Mouse (Mus musculus) layer of hippocampus, postnatal 10 days (tissue): ENCODE data around the gene Plbd2. TPM values are rescaled to one million over a fixed set of nuclear protein-coding genes. Genes with fewer than 3 reads are reported as not detected.
A peak's percentile ranks its signal among the peaks of the same experiment; 100 is the strongest.

Experiments used
- DNase-seq, 2 experiments: peaks; one replicate each; pipeline ENCODE4 v3.0.0; 2021; ENCODE audit warnings: low spot score in 2 of 2
- long read RNA-seq: library from polyadenylated mRNA; stranded (forward); transcript quantifications from one replicate; pipeline ENCODE4 v2.0.0, GENCODE M21; 2023
- total RNA-seq, 2 experiments: library from RNA; stranded (reverse); gene quantifications; 2 replicates each; pipeline ENCODE4 v1.2.3; 2021

The Plbd2 gene
- 10 to 100 TPM; 63.2 to 66.8 TPM for total RNA-seq
- long read RNA-seq, full-length matches to known transcripts, result 17 of 31 reads
- long read RNA-seq, partial matches to known transcripts, result 0 of 31 reads
- long read RNA-seq, other reads (novel, unspliced or antisense), result 14 of 31 reads

DNA sequence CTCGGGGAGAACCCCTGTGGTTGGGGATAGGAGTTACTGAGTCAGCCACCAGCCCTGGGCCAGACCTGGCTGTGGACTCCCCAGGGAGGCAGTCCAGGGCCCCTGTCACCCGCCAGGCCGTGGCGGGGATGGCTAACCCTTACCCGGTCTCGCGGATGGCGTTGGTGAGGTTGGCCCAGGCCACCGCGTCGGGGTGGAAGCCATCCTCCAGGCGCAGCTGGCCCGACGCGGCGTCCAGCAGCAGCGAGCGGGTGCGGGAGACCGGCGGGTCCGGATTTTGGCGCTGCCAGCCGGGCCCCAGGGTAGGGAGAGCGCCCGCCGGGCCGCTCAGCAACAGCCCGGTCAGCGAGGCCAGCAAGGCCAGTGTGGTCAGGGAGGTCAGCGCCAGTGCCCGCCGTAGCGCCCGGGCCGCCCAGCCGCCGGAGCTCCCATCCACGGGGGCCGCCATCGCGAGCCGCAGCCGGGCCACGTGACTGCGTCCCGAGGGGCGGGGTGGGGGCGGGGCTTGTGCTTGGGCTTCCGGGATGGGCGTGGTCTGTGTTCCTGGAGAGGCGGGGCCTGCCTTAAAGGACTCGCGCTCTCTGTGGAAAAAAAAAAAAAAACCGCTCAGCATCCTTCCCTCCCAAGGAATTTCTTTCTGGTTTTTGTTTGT, at the start of gene Plbd2:
TSS of gene Plbd2 (minus strand) at position 482 of the 652 bp plus-strand sequence.
- peak; percentile 81 to 87 for DNase-seq

DNA sequence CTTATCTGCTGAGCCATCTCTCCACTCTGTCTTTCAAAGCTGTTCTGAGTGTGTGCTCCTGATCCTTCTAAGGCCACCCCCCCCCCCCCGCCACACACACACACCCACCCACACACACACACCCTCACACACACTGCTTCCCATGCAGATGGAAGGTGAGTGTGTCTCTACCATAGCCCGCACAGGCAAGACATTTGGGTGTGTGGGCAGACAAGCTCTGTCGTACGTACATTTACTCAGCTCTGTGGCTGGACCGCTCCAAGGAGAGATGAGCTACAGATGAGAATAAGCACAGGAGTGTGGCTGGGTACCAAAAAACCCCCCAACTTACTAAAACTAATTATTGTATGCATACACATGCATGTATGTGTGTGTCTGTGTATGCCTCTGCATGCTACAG, 47.2 kb upstream of the Plbd2 start:
- no peak for DNase-seq

DNA sequence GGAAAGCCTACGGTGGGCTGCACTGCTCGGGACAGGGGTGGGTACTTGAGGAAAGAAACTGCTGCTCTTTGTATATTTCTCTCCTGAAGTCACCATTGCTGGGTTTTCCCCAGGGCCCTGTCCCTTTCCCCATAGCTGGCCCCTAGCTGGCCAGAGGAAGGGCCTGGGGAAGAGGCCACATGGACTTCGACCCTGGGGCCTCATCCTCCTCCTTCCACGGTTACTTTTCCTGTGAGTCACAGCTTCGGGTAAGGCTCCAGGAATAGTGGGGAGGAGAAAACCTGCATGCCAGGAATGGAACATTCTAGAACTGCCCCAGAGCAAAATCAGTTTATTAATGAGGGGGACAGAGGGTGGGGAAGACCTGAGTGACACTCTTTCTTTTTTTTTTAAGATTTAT, 46.7 kb upstream of the Plbd2 start:
- DNase-seq, result no peak

DNA sequence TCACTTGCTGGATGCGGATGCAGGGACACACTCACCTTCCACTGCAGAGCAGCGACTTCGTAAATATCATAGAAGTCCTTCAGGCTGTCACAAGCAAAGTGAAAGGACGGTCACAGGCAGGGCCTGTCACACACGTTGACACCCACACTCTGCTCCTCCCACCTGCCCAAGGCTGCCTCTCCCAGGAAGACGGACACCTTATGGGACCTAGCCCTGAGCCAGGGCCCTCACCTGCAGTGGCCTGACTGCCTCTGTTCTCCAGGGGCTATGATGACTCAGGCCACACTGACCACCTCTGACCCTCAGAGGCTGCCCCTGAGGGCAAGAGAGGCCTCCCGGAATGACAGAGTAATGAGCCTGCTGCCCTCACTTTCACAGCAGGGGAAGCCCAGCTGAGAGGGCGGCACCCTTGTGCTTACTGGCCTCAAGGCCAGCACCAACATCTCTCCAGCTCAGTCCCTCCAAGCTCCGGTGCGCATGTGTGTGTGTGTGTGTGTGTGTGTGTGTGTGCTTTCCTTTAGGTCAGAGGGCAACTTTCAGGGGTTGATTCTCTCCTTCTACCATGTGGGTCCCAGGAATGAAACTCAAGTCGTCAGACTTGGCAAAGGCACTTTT, 44.9 kb upstream of the Plbd2 start:
- no peak for DNase-seq

DNA sequence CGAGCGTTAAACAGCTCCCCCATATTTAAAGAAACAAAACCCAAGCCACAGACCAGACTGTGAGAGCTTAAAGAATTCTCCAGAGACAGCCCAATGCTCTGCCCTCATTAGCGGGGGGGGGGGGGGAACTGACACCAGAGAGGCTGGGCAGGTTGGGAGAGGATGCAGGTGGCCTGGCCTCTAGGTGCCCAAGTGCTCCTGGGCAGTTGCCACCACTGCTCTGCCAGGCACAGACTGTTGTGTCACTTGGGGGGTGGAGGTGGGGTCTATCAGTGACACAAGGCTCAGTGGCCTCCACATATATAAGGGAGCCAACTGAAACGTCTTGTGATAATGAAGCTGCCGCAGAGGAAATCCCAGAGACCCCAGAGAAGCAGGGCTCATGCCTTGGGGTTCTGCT, 33.2 kb upstream of the Plbd2 start:
- DNase-seq, result no peak

DNA sequence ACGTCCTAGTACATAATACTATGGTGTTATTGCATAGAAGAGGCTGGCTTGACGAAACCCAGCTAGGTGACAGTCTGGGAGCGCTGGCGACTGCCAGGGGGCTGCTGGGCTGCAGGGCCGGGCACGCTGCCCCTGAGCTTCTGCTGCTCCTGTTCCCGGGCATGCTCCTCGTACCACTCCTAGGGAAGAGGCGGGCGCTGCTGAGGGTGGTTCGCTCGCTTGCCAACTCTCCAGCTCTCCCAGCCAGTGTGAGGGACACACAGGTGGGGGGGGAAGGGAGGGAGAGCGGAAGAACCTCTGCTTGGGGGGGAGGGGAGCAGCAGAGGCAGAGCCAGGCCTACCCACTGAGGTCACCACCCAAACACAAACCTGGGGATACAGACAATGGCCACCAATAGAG, 32.6 kb upstream of the Plbd2 start:
- DNase-seq, result peak; percentile 42 to 56

DNA sequence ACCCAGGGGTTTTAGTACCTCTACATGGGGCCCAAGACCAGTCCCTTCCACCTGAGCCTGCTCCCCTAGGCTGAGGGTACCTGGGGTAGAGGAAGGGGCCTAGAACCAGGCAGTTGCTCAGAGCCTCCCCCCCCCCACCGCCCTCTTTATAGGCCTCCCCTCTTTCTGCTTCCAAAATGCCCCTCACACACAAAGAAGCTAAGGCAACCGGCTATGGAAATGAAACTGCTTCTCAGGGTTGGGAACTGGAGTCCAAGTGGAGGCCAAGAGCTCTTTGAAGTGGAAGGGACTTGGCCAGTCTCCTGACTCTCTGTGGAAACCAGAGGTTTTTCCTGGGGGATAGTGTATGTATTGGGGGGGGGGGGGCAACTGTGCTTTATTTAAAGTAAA, 31.3 kb upstream of the Plbd2 start:
- DNase-seq, result no peak

DNA sequence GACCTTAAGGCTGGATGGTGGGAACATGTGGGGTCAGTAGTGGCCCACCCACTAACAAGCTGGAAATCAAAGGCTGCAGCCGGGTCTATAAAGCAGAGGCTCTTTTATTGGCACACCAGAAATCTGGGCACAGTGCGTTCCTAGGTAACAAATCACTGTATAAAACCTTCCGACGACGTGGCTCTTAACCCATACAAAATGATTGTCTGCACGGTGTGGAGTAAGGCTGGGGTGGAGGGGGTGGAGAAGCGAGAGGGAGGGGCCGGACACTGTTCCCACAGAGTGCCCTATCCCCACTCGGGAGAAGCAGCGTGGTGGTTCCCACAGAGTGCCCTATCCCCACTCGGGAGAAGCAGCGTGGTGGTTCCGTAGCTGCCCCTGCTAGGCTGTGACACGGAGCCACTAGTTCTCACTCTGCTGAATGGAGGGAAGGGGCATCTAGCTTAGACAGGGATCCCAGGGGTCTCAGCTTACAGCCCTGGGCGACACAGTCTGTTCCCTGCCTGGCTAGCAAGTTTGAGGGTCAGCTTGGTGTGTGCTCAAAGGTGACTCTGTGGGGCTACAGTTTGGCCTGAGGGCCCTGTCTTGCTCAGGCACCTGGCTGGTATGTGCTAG, 30.8 kb upstream of the Plbd2 start:
- no peak for DNase-seq

DNA sequence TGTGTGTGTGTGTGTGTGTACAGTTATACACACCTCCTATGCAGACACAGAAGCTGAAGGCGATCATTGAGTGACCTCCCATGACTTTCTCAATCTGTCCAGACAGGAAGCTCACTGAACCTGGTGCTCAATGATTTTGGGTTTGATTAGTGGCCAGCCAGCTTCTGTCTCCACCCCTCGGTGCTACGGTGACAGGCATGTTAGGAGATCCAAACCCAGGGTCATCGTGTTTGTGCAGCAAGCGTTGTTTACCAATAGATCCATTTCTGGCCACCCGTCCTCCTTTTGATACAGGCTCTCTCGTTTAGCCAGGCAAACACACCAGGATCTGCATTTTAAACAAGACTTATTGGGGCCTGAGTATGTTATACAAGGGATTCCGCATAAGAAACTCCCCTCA, 28.2 kb upstream of the Plbd2 start:
- no peak for DNase-seq

DNA sequence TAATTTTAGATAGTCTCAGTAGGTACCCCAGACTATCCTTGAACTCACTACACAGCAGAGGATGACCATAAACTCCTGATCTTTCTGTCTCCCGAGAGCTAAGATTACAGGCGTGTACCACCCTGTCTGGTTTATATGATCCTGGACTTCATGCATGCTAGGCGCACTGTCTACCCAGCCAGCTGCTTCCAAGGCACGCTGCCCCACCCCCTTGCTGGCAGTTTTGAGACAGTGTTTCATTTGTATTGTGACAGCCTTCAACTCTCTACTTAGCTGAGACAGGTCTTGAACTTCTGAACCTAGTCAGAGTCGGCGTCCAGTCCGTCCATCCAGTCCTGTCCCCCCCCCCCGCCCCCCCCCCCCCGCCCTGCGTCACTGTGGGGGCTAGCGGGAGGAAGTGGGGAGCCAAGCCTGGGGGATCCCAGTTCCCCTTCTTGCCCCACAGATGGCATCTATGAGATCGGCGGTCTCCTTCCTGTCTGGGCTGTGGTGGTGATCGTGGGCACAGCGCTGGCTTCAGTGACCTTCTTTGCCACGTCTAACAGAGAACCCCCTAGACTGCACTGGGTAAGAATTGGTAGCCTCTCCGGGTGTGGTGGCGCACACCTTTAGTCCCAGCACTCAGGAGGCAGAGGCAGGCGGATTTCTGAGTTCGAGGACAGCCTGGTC, 24.0 kb upstream of the Plbd2 start:
- no peak for DNase-seq

DNA sequence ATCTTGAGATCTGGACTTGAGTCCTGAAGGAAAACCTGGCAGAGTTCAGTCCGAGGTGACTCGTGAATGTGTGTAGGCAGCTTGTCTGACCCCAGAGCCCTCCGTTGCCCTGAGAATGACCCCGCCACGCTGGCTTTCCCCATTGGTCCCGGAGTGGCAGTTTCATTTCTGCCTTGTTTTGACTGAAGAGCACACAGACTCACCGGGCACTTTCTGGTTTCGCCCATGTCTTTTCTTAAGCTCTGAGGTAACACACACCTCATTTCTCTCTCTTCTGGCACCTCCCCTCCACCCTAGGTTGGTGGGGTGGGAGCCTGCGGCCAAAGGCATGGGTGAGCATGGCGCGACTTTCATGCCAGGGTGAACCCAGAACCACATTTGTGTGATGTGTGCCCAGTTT, 22.9 kb upstream of the Plbd2 start:
- no peak for DNase-seq

DNA sequence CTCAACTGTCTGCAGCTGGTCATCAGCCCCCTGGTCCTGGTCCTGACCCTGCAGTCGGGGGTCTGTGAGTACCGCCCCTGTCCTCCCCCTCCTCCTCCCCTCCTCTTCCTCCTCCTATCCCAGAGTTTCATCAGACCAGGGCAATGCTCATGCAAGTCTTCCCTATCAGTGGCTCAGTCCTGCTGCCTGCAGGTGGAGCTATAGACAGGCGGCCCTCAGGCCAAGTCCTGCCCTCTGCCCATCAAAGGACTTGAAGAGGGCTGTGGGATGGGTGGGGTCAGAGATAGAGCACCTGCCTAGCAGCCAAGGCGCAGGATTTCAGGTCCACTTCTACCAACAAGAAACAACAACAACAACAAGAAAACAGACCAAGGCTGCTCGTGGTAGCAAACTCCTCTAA, 22.3 kb upstream of the Plbd2 start:
- DNase-seq, result no peak

DNA sequence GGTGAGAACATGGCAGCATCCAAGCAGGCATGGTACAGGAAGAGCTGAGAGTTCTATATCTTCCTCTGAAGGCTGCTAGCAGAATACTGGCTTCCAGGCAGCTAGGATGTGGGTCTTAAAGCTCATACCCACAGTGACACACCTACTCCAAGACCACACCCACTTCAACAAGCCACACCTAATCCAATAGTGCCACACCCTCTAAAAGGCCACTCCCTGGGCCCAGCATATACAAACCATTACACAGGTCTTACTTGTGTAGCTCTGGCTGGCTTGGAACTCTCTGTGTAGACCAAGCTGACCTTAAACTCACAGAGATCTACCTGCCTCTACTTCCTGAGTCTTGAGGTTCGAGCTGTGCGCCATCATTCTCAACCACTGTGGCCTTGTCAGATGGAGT, 21.3 kb upstream of the Plbd2 start:
- DNase-seq, result no peak

DNA sequence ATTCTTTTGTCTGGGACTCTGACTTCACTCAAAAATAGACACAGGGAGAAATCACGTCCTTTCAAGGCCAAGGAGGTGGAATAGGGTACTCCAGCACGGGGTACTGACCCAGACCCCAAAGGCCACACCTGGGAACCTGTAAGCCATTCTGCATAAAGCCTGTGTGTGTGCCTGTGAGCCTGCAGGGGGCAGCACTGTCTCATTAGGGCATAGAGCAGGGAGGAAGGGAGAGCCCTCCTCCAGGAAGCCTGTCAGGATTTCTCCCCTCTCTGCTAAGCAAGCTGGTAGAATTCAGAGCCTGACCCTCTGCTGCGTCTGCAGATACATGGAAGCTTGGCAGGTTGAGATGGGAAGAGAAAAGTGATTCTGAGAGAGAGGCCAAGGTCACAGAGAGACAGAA, 19.2 kb upstream of the Plbd2 start:
- peak in 1 of 2 experiments; percentile 40 for DNase-seq

DNA sequence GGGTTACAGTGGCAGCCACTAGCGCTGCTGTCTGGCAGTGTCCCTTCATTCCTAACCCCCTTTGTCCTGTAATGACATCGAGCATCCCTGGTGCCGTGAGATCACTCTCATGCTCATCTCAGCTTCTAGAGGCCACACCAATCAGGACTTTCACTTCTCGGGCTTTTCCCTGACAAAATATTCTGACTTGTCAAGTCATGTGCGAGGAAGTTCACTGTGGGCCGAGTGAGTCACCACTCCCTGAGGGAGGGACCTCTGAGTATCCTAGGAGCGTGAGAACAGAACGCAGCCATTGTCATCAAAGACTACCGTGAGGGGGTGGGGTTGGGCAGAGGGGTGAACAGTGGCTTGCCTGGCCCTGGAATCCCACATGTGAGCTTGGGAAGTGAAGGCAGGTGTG, 14.1 kb upstream of the Plbd2 start:
- DNase-seq, result no peak

DNA sequence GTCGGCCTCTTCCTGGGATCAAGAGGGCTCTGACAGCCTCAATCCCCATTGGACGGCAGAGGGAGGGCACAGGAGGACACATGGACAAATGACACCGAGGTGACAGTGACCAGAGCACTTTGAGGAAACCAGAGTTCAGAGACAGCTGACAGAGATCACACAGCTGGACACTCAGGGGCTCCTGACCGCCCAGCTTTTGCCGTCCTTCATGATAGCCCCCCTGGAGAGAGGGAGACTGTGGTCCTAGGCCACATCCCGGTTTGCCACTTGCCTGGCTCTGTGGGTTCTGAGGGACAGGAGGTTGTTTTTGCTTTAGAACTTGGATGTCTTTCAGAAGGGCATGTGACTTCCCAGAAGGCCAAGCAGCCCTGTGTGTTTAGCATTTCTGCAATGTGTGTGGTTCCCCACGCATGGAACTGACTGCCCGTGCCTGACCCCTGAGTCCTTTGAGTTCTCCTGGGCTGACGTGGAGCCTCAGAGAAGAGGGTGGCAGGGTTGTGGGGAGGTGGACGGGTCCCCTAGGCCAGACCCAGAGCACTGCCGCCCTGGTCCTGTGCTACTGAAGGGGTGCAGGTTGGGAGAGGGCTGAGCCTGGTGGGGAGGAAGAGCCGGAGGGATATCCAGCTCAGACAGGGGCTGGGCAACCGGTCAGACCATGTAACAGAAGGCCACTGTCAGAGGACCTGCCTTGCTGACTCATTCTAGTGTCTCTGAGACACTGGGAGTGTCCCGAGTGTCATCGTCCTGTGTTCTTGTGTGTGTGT, 13.0 kb upstream of the Plbd2 start:
- no peak for DNase-seq

DNA sequence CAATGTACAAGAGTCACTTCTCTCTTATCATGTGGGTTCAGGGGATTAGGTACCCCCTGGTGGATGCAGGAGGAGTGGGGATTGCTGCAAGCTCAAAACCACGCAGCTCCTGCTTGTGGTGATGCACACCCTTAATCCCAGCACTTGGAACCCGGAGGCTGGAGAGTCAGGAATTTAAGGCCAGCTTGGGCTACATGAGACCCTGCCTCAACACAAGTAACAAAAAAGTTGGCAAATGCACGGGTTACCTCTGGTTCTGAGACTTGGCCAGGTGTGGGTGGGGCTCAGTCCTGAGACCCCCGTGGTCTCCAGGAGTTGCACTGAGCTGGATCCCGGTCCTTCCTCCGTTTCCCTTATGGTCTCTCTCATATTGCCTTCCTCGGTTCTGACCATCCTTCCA, 12.0 kb upstream of the Plbd2 start:
- DNase-seq, result no peak

DNA sequence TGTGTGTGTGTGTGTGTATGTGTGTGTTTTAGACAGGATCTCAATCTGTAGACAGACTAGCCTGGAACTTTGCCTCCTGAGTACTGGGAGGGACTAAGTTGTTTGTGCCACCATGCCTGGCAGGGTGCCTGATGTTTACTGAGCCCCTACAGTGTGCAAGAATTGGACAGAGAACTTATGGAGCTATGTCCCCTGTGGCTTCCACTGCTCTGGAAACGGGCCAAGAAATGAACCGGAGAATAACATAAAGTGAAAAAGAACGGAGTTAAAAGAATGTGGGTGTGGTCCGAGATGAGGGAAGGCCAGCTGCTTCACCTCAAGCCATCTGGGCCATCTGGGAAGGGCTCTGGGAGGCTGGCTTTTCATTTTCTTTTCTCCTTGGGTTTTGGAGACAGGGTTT, 11.3 kb upstream of the Plbd2 start:
- no peak for DNase-seq

DNA sequence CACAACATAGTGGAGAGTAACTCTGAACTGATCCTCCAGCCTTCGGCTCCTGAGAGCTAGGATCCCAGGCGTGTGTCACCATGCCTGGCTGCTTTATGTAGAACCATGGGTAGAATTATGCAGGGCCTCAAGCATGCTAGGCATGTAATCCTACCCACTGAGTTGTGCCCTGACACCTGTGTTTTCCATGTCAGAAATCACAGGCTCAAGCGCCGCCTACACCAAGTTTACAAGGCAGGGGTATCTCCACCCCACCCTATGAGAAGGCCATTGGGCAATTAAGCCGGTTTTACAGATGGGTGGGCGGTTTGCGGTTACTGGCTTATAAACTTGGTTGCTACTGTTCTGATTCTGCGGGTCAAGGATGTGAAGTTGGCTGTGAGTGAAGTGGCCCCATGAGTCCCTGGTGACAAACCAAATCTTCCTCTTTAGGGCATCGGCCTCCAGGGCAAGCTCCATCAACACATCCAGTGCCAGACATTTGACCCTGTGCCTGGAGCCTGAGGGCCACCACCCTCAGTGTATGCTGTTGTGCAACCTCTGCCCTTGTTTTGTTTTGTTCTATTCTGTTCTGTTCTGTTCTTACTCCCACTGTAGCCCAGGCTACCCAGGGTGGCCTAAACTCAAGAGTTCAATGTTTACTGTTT, 10.7 kb upstream of the Plbd2 start:
- no peak for DNase-seq

DNA sequence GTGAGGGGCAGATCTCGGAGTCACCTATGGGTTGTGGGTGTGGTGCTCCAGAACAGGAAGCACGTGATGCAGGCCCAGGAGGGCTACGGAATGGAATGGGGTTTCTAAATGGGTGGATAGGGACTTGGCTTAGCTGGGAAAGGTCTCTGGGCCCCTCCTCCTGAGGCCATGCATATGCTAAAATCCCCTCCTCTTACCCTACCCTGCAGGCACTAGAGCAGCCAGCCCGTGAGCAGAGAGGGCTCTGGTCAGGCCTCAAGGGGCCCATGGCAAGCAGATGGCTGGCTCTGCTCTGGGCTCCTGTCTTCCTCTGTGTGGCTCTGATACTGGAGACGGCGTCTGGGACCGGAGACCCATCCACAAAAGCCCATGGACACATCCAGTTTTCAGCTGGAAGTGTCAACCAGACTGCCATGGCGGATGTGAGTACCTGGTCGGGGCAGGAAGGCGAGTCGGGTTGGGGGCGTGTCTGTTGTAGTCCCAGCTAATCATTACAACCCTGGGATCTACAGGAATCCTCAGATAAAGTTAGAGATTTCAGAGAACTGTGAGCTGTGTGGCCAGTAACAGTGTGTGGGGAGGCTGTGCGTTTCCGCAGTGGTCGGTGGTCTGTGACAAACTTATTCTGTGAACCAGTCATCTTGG, 9.6 kb upstream of the Plbd2 start:
- DNase-seq, result no peak
